Mouse (Mus musculus) A20 (cell line): Measurements from ENCODE around the gene Otud7b.
"Not testable (repeated sequence)": the region's sequence is repeated elsewhere in the genome, so short reads cannot be mapped to it uniquely, and the experiment has no call there.

Source experiments
- DNase-seq: peaks from one replicate; pipeline ENCODE4 v3.0.0-alpha.2; 2011; ENCODE audit warnings: low read depth, low spot score

Otud7b gene

DNA sequence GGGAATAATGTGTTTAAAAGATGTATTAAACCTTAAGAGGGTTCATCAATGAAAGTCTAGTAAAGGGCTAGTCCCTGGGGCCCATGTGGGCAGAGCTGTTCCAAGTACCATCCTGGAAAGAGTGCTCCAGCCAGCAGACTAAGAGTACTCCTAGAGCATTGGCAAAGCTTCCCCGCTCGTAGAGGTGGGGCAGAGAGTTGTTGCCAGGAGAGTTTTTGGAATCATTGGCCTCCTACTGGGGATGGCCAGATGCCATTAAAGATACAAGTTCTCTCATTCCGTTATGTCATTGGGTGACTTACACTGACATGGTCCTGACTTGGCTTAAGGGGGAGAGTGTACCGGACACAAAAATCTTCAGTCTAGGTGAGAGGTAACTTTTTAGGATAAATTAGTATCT, 75.2 kb downstream of the Otud7b start:
- no peak for DNase-seq

DNA sequence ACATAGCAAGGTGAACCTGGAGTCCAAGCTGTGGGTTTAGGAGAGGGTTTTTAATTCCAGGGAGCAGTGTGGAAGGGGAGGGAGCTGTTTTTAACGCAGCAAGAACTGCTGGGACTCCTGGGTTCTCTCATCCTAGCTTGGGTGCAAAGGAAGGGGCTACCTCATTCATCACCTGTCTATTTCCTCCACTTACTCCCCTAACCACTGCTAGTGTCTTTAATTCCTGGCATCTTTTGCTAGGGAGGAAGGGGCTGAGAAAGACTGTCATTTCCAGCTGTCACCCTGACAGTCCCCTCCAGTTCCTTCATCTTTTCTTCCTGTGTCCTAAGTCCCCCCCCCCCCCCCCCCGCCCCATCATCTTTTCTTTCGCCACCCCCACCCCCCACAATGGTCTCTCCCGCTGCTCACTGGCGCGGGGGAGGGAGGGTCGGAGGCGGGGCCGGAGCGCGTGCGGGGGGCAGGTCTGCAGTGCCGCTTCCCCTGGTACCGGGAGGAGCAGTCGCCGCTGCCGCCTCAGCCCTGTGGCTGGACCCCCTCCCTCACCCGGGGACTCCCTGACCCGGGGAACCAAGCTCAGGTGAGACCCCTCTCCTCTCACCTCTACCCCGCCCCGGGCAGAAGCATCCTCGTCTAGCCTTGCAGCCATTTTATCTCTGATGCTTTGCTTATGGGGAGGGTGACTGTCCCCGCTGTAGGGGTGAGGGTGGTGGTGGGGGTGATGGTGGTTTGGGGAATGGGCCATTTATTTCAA, 76.6 kb downstream of the Otud7b start, which contains the start of gene Sv2a:
Sv2a (plus strand) TSS at position 425 of the 751 bp plus-strand sequence.
- DNase-seq = peak; percentile 86

DNA sequence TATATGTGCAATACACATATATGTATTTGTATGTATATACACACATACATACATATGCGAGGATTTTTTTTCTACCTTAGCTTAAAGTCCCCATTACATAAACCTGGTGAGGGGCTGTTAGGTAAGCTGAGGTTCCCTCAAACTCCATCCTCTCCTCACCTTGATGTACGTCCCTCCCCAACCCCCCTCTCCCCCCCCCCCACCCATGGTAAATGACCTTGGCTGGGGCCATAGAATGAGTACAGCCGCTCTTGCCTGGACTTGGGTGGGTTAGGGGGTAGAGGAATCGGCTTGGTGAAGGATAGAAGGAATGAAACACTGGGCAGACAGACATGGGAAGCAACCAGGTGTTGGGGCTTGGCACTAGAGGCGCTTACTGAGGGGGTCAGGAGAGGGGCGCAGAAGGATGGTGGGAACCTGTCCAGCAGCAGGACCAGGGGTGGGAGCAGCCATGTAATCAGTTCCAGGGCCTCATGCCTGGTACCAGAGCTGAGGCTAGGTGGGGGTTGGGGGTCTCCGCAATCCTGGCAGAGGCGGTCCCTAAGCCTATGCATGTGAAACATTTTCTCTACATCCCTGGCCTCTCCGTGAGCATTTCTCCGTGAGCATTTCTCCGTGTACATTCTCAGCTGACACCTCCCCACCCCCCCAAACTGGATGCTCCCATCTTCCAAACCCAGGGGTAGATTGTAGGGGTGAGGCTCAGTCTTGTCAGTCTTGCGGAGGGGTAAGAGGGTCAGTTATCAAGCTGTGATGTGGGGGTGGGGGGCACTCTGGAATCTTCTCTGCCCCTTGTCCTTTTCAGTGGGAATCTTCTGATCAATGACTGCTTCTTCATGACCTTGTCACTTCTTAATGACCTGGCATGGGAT, 77.4 kb downstream of the Otud7b start:
- DNase-seq = no peak

DNA sequence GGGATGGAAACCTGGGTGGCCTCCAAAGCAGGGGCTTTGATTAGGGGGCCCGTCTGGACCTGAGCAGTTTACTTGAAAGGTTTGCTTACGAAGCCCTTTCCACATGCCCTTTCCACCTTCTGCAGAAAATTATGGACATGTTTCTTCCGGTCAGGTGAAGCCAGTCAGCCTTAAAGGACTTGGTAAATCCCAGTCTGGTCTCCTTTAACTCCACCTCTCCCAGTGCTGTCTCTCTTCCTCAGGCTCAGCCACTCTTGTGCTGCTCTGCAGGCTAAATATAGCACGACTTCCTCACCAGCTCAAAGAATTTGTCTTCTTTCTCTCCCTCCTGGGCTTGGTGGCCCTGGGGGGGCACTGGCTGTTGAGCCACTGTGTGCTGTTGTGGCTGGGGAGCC, 78.1 kb downstream of the Otud7b start:
- DNase-seq = no peak

DNA sequence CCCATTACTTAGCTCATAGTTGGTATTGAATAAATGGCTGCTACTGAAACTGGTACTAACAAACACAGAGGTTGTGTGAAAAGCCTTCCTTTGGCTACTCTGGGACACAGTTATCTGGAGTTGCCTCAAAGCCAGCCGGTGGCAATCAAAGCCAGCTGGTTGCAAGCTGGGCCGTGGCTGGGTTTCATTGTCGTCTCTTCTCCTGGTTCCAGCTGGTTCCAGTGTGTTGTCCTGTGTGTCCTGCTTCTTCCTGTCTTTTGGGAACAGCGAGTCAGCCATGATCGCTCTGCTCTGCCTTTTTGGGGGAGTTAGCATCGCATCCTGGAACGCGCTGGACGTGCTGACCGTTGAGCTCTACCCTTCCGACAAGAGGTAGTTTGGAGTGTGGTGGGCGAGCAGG, 88.7 kb downstream of the Otud7b start:
- no peak for DNase-seq

DNA sequence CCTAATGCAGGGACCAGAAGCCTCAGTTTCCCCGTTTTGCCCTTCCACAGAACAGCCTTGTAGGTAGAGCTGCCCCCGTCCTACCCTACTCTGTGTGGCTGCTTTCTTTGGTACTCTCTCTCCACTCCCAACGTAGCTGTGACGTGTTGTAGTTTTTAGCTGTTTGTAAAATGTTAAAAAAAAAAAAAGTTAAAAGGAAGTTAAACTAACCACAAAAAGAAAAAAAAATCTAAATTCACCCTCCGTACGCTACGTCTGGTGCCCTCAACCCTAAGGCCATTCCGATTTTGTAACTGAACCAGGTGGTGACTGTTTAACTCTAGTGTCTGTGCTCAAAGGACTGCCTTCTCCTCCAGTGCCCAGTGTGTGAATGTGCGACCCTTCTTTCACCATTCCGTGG, 90.6 kb downstream of the Otud7b start:
- no peak for DNase-seq

DNA sequence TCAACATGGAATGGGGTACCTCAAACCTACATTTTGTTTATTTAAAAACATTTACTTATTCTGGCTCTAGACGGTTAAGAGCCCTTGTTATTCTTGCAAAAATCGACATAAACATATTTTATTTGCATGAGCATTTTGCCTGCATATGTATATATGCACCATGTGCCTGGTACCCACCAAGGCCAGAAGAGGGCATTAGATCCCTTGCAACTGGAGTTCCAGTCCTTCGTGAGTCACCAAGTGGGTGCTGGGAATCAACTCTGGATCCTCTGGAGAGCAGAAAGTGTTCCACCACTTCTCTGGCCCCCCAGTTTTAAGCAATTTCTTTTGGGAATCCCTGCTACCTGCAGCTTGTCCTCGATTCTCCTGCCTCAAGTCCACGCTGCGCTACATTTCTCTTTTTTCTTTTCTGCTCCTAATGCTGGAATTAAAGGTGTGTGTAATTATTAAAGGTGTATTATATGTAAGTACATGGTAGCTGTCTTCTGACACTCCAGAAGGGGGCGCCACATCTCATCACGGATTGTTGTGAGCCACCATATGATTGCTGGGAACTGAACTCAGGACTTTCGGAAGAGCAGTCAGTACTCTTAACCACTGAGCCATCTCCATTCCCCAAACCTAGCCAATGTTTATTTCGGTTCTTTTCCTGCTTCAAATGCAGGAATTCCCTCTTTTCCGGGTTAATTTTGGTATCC, 91.4 kb downstream of the Otud7b start:
- DNase-seq = peak; percentile 27

DNA sequence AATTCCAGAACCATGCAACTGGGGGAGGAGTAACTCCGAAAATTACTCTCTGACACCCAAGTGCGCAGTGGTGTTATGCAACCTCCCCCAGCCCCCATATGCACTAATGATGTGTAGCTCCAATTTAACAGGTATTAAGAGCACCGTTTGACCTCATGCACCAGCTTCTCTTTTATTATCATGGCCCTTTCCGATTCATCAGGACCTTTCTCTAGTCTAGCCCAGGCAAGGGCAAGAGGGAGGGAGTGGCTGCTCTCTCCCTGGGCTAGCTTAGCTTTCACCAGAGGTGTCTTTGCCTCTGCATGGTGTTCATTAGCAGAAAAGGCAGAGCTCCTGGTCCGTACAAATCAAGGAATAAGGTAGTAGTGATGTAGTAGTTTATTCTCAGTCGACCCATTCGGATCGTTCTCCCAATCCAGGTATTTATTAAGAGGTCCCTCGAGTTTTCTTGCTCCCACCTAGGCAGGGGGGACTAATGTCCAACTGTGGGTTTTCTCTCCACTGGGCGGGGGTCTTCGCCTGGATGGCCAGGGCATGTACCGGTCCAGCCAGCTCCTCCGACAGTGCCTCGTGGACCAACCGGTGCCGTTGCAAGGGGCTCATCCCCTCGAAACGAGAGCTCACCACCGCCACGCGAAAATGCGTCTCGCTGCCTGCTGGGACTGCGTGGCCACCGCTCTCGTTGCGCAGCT, 92.3 kb downstream of the Otud7b start:
- DNase-seq = peak; percentile 43

DNA sequence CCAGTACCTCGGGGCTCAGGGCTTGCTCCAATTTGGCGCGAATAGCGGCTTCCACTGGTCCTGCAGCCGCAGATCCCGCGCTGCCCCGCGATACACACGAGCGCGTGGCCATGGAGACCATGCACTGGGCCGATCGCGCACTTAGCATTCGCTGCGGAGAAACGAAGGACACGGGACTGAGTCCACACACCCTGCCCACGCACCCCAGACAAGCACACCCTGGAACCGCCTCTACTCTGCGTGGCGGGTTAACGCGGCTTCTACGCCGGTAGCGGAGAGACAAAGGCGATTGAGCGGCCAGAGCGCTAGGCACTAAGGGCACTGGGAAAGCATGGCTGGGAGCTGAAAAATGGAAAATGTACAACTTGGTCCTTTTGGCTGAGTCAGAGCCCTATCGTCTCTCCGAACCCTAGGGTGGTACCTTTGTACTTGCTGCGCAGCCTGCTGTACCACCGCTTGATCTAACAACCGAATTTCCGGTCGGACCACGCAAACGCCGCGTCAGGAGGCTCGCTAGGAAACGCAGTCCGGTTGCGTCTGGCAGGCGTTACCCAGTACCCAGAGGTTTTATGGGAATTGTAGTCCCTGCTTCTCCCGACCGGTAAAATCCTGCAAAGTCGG, 92.9 kb downstream of the Otud7b start:
- peak; percentile 94 for DNase-seq

DNA sequence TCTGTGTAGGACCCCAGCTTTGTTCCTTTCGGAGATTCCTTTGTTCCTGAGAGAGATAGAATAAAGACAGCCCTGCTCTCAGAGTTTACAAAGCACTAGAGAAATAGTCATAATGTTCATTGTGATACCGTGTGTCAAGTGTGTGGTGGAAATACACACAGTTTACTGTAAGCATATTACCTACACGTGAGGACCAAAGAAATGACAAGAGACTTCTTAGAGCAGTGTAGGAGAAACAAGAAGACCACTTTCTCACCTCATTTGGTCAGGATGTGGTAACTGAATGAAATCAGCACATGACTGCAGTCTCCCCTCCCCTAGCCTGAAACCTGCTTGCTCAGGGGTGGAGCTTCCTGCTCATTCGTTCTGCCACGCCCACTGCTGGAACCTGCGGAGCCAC, 93.9 kb downstream of the Otud7b start:
- DNase-seq = peak; percentile 79

DNA sequence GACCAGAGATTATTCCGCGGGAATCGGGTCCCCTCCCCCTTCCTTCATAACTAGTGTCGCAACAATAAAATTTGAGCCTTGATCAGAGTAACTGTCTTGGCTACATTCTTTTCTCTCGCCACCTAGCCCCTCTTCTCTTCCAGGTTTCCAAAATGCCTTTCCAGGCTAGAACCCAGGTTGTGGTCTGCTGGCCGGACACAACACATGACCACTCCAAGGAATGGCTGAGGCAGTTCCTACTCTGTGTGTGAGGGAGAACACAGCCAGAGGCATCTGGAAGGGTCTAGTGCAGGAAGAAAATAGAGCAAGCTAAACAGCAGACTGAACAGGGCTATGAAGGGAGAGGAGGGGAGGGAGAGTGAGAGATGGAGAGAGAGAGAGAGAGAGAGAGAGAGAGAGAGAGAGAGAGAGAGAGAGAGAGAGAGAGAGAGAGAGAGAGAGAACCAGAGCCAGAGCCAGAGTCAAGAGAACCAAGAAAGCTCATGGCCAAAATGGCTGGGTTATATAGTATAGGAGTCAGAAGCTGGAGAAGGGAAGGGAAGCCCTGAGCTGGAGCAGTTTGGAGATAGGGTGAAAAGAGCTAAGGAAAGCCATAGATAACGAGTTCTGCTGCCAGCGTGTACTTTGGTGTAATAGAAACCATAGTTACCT, 94.4 kb downstream of the Otud7b start:
- not testable (repeated sequence) for DNase-seq

DNA sequence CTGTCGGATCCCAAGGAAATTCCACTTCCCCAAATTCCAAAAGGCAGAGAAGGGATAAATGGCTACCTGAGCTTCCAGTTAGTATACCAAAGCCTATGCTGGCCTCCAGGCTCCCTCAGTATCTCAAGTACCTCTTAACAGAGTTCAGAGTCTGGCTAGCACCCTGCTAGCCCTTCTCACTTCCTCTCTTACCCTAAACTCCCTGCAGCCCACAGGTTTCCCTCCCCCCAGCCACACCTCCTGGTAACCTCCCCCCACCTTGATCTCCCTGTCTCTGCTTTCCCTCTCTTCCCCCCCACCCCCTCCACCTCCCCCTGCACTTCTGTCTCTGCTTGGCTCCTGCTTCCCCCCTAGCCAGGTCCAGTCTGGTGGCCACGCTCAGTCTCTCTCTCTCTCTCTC, 95.4 kb downstream of the Otud7b start:
- DNase-seq = peak; percentile 70

DNA sequence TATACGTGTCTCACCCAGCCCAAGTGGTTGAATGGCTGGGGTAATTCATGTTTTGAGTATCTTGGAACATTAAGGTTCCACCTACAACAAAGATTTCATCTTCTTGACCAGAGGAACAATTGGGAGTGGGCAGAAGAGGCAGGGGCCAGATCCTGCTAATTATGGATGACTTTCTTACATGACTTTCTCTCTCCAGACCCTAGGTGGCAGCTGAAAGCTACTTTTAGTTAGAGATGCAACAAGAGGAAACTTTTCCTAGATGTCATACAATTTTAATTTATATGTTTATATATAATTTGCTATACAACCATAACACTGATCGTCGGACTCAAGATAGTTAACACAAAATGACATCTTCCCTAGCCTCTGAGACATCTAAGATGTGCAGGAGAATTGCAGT, 103.5 kb downstream of the Otud7b start:
- no peak for DNase-seq

DNA sequence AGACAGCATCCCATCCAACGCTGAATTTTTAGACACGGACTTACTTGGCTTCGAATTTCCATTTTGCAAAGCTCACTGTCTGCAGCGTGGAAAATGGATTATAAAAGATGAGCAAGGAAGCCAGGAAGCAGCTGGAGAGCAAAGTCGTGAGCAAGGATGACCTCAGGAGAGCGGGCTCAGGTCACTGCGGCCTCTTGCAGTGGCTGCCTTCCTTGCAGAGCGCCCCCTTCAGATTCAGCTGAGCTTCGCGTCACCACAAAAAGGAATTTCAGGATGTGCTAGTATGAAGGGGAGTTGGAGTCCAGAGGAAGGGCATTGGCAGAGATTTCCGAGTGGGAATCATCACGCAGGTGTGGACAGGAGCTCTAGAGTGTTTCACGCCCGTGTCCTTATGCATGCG, 104.9 kb downstream of the Otud7b start:
- no peak for DNase-seq
